Mouse (Mus musculus) granulocyte monocyte progenitor cell, adult 5-6 weeks (primary cell): ENCODE measurements around the gene Foxe1. TPM values are rescaled to one million over a fixed set of nuclear protein-coding genes. Genes with fewer than 3 reads are reported as not detected.
A peak's percentile ranks its signal among the peaks of the same experiment; 100 is the strongest.

Source experiments
- ATAC-seq: replicated peaks from 2 replicates; pipeline ENCODE4 v1.8.0; 2016; ENCODE audit warnings: mild to moderate bottlenecking, moderate TSS enrichment, inconsistent platforms; ENCODE audit not compliant: poor library complexity, severe bottlenecking
- total RNA-seq, 2 experiments: library from RNA; stranded (forward) in 1 of 2; stranded (reverse) in 1 of 2; fragments of 200-712, 200-1000 nt in 1 of 2; fragments of >200 nt in 1 of 2; fragmentation: Nextera tagmentation in 1 of 2; gene quantifications; 2 replicates each; pipeline ENCODE4 v1.2.3; 2014 to 2017

The Foxe1 gene
- total RNA-seq (2014; fragmentation: Nextera tagmentation) (not detected in 2 replicates), total RNA-seq (2017) (0.26 TPM in 1 of 2 replicates, not detected in the other)

GRCm38 (mm10) chr4:46343596-46344260 lies at the start of gene Foxe1:
Gene Foxe1 (plus strand): TSS chr4:46343609.
- ATAC-seq: no peak

GRCm38 (mm10) chr4:46304071-46304470 lies 39.3 kb upstream of the Foxe1 start:
- no peak for ATAC-seq

- ATAC-seq: peak; percentile 71
Measured at GRCm38 (mm10) chr4:46304757-46305384, 38.5 kb upstream of the Foxe1 start.

DNA sequence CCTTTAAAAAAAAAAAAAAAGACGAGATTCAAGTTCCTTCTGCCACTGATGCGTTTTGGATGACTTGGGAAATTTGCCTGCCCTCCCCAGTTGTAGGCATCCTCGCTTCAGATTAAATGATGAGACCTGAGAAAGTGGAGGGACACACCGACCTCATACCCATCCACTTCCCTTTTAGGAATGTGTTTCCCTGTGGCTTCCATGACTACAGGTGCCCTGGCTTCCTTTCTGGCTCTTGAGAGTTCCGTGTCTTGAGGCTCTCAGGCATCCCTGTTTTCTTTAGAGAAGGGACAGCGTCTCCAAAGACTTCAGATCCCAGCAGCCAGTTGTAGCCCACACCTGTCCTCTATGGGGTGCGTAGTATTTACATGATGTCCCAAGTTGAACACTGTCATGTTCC lies 38.0 kb upstream of the Foxe1 start:
- no peak for ATAC-seq

DNA sequence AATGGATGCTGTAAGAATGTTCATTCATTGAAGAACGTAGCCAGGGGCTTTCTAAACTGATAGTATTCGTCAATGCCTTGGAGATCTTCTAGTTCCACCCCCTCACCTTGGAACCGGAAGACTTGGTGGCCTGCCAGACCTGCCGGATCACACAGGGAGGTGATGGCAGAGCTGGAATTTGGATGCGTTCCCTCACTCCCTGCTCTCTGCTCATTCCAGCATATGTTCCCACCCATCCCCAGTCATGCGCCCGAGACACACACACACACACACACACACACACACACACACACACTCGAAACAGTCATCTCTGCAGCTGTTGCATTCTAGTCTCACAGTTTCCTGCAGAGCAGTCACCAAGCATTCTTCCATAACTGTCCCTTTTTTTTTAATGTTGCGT lies 36.1 kb upstream of the Foxe1 start:
- ATAC-seq: no peak

DNA sequence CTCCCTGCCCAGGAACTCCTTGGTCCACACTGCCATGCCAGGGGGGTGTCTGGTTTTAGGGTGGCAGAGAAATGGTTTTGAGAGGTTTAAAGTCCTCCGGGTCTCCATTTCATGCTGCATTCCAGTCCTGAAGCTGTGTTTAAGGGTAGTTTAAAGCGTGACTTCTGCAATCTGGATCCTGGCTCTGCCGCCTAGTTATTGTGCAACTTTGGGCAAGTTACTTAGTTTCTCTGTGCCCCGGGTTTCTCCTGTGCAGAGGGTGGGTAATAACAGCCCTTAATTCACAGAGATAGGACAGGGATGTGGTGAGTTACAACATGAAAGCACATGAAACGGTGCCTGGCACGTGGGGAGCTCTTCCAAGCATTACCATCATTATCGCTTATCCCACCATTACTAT lies 35.5 kb upstream of the Foxe1 start:
- ATAC-seq: peak; percentile 76

DNA sequence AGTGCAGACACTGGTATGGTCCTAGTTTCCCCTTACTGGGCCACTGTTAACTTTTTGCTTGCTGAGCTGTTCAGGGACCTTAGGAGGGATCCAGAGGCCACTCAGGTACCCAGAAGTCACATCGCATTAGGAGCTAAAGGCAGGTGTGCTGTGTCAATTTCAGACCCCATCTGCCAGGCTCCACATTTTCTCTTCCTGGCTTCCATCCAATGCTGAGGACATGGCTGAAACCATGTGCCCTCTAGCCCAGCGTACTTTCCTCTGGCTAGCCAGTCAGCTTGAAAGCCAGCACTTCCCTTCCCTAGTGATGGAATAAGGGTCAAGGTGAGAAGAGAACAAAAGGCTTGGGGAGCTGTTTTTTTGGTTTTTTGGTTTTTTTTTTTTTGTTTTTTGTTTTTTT lies 31.8 kb upstream of the Foxe1 start:
- ATAC-seq: no peak

- ATAC-seq: no peak
Measured at GRCm38 (mm10) chr4:46321730-46322389, 21.5 kb upstream of the Foxe1 start.

DNA sequence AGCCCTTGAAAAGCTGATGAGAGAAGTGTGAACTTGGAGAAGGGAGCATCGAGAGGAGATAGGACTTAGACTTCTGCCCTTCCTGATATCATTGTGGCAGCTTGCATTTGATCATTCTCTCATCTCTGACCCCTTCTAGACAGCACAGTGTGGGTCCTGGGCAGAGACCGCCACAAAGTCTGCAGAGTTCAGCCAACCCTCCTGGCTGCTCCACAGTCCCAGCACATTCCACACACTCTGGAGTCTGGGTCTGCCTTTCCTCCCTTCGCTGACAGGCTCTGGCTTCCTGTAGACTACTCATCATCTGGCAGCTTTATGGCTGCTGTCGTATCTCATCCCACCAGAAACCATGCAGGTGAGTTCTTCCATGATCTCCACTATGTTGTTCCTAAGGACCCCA lies 20.7 kb upstream of the Foxe1 start:
- no peak for ATAC-seq

DNA sequence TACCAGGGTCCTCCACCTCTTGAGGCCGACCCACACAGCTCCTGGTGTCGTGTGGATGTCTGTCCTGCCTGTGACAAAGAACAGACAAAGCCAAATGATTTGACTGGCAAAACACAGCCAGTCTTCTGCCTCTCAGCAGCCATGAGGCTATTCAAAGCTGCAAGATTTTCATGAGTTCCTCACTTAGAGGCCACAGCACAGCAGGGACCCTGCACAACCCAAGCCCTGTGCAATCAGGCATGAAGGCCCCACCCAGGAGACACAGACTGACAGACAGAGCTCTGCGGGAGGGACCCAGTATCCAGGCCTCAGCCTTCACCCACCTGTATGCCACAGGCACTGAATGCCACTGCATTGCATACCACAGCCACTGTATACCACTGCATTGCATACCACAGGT lies 14.5 kb upstream of the Foxe1 start:
- no peak for ATAC-seq

DNA sequence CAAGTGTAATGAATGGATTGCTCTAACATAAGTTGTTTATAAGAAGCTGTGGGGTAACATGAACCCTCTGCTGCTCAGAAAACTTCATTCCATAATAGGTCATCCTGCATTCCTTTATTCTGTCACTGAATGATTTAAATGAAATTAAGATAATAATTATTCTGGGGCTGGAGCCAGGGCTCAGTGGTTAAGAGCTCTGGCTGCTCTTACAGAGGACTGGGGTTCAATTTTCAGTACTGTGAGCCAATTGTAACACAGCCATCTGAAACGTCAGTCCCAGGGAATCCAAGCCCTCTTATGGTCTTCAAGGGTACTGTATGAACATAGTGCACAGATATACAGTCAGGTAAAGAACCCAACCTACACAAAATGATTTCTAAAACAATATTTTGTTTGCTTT lies 7.6 kb upstream of the Foxe1 start:
- ATAC-seq: no peak

DNA sequence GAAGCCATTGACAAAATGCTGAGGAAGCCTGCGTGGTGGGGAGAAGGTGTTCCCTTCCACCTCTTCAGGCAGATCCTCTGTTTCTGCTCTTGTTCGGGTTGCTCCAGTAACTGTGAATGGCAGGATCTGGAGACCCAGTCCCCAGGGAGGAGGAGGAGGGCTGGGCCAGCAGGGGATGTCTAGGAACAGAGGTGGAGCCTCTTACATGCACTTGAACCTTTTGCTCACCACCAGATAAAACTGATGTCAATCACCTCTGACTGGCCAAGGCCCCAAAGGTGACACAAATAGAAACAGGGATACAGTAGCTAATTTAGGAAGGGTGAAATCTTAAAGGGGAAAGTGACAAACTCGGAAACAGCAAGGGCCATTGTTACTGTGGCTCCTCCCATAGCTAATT lies 5.4 kb upstream of the Foxe1 start:
- ATAC-seq: no peak

GRCm38 (mm10) chr4:46339026-46339425 lies 4.4 kb upstream of the Foxe1 start:
- ATAC-seq: no peak

GRCm38 (mm10) chr4:46339584-46339983 lies 3.8 kb upstream of the Foxe1 start:
- no peak for ATAC-seq

DNA sequence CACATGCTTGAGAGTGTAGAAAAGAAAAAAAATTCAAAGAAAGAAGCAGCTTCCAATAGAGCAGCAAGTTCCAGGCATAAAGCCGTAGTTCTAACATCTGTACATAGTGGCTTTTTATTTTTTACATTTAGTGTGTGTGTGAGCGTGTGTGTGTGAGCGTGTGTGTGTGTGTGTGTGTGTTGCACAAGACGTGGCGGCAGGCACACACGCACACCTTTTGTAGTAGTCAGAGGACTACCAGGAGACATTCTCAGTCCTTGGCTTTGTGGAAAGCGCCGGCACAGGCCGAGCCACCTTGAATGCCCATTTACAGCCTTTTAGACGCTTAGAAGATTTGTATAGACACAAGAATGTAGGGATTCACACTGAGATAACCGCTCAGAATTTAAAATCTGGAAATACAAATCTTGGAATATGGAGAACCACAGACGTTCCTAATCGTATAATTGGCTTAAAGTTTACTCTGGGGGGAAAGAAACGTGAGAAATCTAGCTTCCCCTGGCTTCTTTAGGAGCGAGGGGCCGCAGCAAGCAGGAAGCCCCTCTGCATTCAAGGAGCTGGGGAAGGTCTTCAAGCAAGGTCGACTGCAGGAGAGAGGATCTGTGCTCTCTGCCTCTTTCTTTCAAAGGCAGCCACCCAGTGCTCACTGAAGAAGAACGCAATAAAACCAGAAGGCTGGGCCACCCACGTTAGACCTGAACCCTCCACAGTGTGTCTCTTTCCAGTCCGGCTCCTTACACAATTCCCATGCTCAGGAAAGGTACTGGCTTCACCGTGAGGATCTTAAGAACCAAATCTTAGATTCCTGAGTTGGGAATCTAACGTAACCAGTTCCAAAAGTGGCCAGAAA lies 1.4 kb upstream of the Foxe1 start:
- no peak for ATAC-seq

GRCm38 (mm10) chr4:46342711-46343286 lies 610 bp upstream of the Foxe1 start:
- no peak for ATAC-seq

DNA sequence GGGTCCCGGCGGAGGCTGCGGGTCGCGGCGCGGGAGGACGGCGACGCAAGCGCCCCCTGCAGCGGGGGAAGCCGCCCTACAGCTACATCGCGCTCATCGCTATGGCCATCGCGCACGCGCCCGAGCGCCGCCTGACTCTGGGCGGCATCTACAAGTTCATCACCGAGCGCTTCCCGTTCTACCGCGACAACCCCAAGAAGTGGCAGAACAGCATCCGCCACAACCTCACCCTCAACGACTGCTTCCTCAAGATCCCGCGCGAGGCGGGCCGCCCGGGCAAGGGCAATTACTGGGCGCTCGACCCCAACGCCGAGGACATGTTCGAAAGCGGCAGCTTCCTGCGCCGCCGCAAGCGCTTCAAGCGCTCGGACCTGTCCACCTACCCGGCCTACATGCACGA lies 879 bp downstream of the Foxe1 start:
- ATAC-seq: peak; percentile 47

DNA sequence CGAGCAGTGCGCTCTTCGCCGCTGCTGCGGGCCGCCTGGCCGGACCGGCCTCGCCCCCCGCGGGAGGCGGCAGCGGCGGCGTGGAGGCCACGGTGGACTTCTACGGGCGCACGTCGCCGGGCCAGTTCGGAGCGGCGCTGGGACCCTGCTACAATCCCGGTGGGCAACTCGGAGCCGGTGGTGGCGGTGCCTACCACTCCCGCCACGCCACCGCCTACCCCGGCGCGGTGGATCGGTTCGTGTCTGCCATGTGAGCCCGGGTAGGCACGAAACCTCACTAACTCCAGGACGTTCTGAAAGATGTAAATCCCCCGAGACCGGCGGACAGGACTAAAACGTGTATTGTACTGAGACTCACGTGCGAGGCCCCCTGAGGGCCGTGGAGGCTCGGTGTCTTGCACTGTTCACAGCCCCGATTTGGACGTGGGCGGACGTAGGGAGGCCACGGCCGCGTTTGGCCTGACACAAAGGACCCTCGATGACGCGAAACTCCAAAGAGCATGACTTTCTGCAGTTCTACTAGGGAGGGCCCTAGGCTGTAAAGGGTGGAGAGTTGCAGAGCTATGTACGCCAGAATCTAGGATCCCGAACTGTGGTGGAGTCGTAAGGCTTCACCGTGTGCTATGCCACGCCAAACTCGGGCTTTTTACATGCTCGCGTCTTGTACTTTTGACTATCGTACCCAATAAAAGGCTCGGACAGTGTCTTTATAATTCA lies 1.8 kb downstream of the Foxe1 start:
- no peak for ATAC-seq

- ATAC-seq: no peak
Measured at GRCm38 (mm10) chr4:46345773-46346100, 2.3 kb downstream of the Foxe1 start.

- no peak for ATAC-seq
Measured at GRCm38 (mm10) chr4:46346221-46346620, 2.8 kb downstream of the Foxe1 start.
